Mouse (Mus musculus) thymus, postnatal 14 days (tissue): ENCODE results near the gene A130010J15Rik.

Experiments used
- DNase-seq: peaks from one replicate; pipeline ENCODE4 v3.0.0; 2021

A130010J15Rik gene

GRCm38 (mm10) chr1:193167746-193168145 lies at the start of gene A130010J15Rik:
Gene A130010J15Rik (plus strand): TSS chr1:193168046.
- DNase-seq: no peak

GRCm38 (mm10) chr1:193122793-193123192 lies 45.1 kb upstream of the A130010J15Rik start:
- peak; percentile 73 for DNase-seq

GRCm38 (mm10) chr1:193123290-193123689 lies 44.6 kb upstream of the A130010J15Rik start:
- DNase-seq: peak; percentile 48

- no peak for DNase-seq
These were observed 42.0 kb upstream of the A130010J15Rik start for GRCm38 (mm10) chr1:193125835-193126234.

GRCm38 (mm10) chr1:193128055-193128454 lies 39.8 kb upstream of the A130010J15Rik start:
- DNase-seq: no peak

- DNase-seq: no peak
These were observed 38.5 kb upstream of the A130010J15Rik start for GRCm38 (mm10) chr1:193129321-193129720.

DNA sequence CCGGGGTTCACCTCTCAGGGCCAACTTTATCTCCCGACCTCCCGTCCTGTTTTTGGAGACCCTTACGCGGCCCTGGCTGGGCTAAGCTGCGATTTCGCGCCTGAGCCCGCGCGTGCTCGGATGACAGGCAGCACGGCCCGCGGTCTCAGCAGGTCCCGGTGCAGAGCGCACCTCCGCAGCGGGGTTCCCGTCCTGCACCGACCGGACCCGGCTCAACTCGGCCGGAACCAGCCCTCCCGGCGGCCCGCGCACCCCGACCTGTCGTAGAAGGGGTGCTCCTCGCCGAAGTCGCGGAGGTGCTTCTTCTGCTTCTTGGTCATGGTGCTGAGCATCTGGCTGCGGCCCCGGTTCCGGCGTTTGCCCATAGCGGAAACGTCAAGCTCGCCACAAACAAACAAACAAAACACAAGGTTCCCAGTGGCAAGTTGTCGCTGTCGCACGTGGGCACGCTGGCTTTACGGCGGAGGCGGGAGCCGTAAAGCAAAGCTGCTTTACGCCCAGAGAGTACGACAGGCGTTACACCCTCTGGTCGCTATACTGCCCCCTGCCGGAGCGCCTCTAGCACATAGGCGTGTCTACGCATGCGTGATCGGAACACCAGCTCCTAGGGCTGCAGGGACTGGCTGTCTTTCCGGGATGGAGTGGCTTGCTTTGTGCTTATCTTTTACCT lies 37.9 kb upstream of the A130010J15Rik start, which contains the start of gene Diexf:
Diexf (minus strand) TSS at position 487 of the 670 bp plus-strand sequence.
- peak; percentile 98 for DNase-seq

DNA sequence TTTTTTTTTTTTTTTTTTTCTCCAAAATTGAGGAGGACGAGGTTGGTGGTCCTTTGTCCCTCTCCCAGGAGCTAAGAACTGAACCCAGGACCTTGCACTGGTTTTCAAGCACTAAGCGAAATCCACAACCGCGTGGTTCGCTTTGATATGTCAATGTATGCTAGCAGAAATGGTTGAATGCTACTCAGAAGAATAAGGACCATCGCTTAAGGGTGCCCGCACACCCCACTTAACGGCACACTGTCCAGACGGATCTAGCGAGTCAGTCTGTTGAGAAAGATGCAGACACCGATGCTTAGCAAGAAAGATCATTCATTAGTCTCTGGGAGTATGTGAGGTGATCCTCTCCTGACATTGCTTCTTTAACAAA lies 37.4 kb upstream of the A130010J15Rik start:
- no peak for DNase-seq

DNA sequence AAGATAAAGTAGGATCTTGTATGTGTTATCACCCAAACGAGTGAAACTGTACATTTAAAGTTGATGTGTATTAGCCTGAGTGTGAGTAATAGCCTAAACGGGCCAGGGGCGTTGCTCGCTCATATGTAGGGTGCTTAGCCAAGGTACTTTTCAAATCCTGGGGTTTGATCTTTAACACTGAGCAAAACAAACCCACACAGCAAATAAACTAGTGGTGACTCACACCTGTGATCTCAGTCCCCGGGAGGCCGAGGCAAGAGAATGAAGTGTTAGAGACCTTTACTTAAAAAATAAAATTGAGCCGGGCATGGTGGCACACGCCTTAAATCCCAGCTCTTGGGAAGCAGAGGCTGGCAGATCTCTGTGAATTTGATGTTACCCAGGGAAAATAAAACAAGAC lies 37.0 kb upstream of the A130010J15Rik start:
- peak; percentile 53 for DNase-seq

- DNase-seq: no peak
These were observed 36.4 kb upstream of the A130010J15Rik start for GRCm38 (mm10) chr1:193131311-193131948.

DNA sequence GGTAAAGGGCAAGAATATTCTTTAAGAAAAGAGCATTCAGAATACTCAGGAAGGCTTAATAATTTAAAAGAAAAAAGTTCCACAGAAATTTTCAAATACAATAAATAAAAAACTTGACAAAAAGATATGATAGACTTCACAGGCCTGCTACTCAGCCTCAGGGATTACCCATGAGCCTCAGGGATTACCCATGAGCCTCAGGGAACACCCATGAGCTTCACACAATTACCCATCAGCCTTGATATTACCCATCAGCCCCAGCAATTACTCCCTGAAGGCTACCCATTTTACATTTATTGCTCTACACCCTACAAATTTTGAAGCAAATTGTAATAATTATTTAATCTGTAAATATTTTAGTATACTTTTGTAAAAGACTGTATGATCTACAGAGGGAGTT lies 35.5 kb upstream of the A130010J15Rik start:
- DNase-seq: no peak

DNA sequence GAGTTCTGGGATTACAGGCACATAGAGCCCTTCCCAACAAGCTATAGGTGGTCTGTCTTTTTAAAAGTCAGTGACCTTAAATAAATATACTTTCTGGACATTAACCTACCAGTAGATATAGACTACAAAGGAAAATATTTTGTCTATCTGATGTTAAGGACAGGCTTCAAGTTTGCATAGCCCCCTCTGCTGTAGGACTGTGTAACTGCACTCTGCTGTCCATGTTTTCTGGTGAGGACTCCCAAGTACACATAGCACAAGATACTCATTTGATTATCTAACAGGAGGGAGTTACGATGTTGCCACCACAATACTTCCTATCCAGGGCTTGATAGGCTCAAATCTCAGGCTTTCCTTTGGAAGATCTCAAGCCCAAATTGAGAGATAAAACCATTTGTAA lies 34.1 kb upstream of the A130010J15Rik start:
- no peak for DNase-seq

DNA sequence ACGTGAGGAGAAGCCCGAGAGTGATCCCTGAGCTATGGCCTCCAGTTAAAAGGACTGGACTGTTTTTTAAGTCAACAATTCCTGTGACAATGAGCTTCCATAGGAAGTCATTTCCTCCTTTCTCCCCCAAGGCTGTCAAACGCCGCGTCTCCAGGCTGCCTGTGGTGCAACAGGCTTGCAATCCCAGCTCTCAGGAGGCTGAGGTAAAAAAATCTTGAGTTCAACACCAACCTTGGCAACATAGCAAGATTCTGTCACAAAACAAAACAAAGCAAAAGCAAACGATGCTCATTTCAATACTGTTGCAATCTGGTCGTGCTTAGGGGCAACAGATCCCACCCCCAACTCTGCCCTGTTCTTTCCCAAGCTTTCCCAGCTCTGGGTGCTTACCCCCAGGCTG lies 29.8 kb upstream of the A130010J15Rik start:
- no peak for DNase-seq

DNA sequence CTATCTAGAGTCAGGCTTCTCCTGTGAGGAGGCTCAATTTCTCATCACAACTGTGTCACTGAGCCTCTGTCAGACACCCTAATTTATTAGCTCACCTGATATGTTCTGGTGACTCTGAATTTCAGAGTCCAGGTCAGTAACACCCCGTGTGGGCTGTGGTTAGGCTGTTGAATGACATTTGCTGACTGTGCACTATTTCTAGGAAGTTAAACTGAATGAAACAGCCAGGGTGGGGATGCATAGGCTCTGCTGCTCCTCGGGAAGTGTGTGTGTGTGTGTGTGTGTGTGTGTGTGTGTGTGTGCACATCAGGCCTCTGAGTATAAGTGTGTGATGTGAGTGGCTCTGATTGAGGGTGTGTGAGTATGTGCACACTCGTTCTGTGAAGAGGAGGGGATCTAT lies 29.2 kb upstream of the A130010J15Rik start:
- no peak for DNase-seq

DNA sequence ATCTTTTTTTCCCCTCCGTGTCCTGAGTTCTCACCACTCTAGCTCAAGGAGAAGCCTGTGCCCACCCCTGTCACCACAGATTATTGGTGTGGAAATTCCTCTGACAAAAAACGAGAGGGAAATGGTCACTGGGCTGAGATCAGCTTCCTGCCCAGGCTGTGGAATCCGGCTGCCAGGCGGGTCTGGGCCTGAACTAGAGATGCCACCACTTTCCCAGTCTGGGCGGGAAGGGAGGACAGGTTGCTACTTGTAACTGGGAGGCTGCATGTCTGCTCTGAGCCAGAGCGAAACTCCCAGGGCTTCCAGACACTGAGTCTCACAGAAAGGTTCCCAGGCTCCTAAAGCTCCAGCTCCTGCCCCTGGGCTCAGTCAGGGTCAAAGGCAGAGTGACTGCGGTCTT lies 26.7 kb upstream of the A130010J15Rik start:
- no peak for DNase-seq

DNA sequence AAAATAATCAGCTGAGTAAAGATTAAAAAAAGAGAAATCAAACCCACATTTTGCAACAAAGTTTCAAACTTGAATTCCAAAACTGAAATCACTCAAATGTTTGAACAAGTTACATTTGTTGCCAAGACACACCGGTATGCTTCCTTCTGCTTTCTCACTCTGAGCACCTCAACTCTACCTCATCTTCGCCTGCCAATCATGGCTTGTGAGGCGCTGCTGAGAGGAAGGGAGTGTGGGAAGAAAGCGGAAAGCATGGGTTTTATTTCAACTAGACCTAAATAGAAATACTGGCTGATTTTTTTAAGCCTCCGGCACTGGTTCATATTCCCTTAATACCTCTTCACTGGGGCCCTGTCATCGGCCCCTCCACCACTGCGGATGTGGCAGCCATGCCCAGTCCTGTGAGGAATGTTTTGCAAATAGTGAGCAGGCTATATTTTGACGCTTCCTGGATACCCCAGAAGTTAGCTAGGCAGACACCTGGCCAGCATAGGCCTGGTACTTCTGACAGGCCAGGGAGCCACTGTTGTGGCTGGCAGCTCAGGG lies 25.3 kb upstream of the A130010J15Rik start:
- DNase-seq: peak; percentile 48

DNA sequence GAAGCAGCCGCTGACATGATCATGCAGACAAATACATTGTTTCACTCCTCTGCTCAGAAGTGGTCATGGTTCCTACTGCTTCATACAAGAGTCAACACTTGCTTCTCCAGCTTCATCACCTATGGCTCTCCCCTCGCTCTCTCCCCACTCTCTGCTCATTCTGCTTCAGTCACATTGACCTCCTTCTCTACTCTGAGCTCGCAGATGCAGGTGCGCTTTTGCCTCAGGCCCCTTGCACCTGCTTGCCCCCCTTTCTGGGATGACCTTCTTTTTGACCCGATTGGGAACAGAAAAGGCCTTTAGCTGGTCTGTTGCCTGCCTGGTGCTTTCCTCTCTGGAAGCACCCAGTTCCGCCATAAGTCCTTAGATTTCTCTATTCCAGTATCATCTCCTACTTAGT lies 23.3 kb upstream of the A130010J15Rik start:
- DNase-seq: peak; percentile 82

DNA sequence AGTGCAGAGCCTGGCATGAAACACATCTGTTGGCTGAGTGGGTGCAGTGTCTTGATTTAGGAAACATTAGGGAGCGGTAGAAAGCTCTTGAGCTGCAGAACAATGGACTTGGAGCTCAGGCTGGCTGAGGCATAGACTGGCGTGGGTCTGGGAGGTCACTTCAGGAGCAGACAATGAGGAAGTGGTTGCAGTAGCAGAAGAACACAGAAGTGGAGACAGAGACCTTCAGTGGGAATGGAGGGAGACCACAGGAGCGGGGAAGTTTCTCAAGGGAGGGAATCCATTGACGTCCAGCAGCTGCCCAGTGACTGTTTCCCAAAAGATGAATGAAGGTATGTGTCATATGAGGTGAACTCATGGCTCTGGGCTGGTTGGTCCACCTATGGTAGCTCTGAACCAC lies 22.7 kb upstream of the A130010J15Rik start:
- DNase-seq: no peak

DNA sequence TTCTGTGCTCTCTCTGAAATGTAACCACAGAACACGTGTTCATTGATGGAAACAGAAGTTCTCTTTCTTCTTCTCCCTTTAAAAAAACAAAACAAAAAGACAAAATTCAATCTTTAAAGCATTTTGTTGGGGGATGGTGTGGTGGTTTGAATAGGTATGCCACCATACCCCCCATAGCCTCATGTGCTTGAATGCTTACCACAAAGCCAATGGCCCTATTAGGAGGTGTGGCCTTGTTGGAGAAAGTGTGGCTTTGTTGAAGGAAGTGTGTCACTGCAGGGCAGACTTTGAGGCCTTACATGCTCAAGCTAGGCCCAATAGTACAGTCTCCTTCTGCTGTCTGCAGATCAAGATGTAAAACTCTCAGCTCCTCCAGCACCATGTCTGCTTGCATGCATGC lies 21.4 kb upstream of the A130010J15Rik start:
- DNase-seq: peak; percentile 43

- no peak for DNase-seq
These were observed 18.6 kb upstream of the A130010J15Rik start for GRCm38 (mm10) chr1:193149231-193149630.

DNA sequence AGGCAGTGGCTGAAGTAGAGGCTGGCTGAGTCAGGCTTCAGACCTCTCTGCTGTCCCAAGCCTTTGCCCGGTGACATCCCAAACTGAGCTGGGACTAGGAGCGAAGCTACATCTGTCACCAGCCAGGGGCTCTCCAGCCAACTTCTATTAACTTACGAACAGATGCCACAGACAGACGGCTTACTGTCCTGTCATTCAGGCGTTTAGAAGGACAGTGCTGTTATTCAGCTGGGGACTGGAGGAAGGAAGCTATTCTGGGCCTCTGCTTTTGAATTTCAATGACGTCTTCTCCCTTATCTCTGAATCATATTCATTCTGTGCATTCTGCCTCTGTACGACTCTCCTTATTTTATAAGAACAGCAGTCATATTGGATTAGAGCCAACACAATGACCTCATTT lies 16.7 kb upstream of the A130010J15Rik start:
- no peak for DNase-seq

DNA sequence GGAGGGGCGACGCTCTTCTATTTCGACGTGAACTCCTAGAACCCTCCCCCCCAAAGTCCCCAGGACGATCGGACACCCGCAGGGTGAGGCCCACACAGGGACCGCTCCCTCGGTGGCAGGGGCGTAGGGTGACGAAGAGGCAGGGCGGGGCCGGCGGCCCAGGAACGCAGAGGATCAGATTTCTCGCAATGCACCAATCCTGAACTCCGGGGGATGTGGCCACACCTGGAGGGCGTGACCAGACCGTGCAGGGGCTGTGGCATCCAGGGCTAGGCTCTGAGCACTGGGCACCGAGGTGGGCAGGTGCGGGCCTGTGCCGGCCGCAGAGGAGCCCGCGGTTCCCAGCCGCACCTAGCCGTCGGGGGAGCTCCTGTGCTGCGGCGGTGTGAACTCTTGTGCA lies 15.0 kb upstream of the A130010J15Rik start, which contains the start of gene Irf6:
Irf6 (plus strand) TSS at position 240 of the 400 bp plus-strand sequence.
- peak; percentile 73 for DNase-seq

- no peak for DNase-seq
These were observed 14.3 kb upstream of the A130010J15Rik start for GRCm38 (mm10) chr1:193153561-193153960.
